Mouse (Mus musculus) naive thymus-derived CD4-positive, alpha-beta T cell, adult 2 months (primary cell): ENCODE data around the gene Hist1h2ae.
A peak's percentile ranks its signal among the peaks of the same experiment; 100 is the strongest.
"Not testable (repeated sequence)": the region's sequence is repeated elsewhere in the genome, so short reads cannot be mapped to it uniquely, and the experiment has no call there.

Source experiments
- DNase-seq: peaks from one replicate; pipeline ENCODE4 v3.0.0-alpha.2; 2011; ENCODE audit warnings: low read depth

Hist1h2ae gene

DNA sequence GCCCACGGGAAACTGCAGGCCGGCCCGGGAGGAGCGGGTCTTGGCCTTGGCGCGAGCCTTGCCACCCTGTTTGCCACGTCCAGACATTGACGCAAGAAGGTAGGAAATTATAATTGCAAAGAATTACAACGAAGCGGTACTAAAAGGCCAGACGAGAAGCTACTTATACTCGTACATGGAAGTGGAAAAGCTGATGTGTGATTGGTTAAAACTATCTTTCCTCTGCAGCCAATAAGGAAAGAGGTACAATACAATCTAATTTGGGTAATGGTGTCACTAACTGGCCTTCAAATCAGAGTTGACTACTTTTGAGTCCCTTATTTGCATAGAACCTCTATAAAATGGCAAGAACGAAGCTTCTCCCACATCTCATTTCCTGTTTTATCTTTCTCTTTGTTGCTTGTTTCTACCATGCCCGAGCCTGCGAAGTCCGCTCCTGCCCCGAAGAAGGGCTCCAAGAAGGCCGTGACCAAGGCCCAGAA lies at the start of gene Hist1h2ae, which contains the start of gene Hist1h2bg:
TSS of gene Hist1h2ae (minus strand) at position 199 of the 482 bp plus-strand sequence.
TSS of gene Hist1h2bg (plus strand) at position 375 of the 482 bp plus-strand sequence.
- peak; percentile 91 for DNase-seq

DNA sequence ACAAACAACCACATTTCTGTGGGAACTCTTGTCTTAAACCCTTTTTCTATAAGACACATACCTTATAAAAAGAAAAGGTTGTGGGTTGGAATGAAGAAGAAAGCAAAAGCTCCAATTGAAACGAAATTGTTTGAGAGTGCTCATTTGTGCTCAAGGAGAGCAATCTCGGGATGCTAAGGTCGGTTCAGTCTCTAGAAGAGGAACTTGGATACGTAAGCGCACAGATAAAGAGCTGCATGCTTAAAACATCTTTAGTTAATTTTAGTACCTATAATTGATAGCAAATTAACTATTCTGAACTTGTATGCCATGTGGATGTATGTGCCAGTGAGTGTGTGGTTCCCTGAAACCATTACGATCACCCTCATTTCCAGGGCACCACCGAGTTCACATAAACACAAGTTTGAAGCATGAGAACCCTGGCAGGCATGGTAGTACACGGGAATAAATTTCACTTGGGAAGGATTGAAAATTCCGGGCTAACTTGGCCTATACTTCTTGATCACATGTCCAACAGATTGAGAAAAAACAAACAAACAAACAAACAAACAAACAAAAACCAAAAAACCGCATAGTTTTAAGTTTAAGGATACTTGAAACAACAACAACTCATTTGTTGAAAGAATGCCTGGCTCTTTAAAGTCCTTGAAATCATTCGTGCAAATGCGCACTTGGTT lies 49.2 kb upstream of the Hist1h2ae start:
- DNase-seq: no peak

DNA sequence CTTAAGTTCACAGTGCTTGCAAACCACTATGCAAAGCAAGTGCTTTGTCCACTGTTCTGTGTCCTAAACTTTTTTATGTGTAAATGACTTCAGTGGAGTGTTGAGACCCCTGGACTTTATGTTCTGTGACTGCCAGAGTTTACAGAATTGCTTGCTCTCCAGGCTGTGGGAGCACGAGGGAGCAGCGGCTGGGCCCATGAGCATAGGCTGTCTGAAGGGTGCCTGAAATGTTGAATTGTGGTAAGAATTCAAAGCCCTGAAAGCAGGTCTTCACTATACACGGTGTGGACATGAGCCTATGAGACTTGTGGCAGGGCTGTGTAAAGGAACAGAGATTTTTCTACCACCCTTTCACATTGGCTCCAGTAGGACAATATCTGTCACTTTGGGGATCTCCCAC lies 40.6 kb upstream of the Hist1h2ae start:
- DNase-seq: no peak

DNA sequence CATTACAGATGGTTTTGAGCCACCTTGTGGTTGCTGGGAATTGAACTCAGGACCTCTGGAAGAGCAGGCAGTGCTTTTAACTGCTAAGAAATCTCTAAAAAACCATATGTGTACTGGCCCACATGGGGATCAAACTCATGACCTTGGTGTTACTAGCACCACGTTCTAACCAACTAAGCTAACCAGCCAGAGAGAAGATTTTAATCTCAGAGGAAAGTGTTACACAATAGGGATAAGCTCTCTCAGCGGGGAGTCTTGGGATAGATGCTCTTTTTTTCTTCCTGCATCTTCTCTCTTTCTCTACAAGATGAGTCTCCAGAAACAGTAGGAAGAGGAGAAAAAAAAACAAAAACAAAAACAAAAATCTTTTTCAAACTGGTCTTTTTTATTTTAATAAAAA lies 39.4 kb upstream of the Hist1h2ae start:
- no peak for DNase-seq

DNA sequence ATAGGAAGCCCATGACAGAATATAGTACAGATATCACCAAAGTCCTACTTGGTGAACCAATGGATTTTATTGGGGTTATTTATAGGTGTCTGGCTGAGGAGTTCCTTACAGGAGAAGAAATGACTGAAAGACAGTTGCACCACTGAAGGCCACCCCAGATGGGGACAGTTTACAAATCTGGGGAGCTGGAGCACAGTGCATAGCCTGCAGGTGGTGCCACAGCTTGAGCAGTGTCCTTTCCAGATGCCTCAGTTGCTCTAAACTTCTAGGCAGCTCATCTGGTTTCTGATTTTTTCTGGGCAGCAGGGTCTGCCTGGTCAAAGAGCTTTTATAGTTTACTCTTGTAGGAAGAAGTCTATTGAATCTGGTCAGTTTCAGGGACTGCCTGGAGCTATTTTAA lies 38.8 kb upstream of the Hist1h2ae start:
- DNase-seq: no peak

DNA sequence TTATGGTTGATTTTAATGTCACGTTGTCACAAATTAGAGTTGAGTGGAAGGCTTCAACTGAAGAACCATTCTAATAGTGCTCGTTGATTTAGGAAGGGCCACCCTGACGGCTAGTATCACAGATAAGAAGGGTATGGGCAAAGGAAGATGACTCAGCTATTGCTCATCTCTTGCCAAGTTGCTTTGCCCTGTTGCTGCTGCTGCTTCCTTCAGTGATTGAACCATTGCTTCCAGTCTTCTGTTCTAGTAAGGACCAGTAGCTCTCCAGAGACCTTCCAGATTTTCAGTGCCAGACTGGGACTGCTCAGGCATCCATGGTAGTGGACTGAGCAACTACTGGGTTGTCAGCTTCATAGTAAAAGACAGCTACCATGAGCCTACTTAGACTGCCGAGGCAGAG lies 38.2 kb upstream of the Hist1h2ae start:
- DNase-seq: no peak

DNA sequence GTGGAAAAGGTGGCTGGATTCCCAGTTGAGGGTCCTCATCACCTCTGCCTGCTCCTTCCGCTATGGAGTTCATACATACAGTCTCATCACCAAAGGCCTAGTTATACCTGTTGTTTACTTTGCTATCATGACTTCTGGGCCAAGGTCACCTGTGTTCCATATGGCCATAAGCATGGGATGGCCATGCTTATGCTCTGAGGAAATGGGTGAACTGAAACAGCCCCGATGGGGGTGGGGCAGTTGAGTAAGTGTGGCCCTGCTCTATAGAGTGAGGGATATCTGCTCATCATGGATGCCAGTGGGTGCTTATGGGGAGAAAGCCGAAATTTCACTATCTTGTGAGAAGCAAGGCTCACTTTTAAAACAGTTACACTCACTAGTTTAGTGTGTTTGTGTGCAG lies 34.0 kb upstream of the Hist1h2ae start:
- DNase-seq: no peak

DNA sequence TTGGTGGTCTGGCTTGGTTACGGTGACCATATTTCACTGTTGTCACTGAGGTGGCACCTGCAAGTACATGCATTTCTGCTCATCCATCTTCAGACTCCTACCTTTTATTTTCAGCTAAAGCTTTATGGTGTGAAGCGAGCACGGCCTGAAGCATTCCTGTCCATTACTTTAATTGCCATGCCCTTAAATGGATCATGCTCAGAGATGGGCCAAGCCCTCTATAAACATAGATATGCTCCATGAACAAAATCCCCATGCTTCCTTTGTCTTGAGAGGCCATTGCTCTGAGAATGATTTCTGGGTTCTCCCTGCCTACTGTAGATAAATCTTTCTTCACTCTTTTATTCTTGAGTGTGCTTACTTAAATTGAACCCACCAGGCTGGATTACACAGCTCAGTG lies 33.4 kb upstream of the Hist1h2ae start:
- no peak for DNase-seq

DNA sequence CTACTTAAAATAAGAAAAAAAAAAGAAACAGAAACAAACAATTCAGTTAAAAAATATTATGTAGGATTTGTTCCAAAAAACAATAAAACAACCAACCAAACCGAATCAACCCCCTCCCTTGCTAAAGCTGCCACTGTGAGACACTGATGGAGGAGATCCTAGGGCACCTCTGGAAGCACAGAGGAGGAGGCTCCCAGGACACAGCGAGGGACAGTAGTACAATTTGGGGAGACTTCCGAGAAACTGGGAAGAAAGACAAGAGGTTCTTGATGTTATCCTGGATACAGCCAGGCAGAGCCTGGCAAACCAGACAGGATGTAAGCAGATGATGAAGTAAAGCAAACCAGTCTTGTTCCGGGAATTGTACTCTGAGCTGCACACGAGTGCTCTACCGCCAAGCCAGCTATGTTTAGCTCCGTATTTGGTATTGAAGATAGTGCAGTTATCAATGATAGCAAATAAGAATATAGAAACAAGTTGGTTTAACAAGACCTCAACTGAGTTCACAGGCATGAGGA lies 32.2 kb upstream of the Hist1h2ae start:
- no peak for DNase-seq

DNA sequence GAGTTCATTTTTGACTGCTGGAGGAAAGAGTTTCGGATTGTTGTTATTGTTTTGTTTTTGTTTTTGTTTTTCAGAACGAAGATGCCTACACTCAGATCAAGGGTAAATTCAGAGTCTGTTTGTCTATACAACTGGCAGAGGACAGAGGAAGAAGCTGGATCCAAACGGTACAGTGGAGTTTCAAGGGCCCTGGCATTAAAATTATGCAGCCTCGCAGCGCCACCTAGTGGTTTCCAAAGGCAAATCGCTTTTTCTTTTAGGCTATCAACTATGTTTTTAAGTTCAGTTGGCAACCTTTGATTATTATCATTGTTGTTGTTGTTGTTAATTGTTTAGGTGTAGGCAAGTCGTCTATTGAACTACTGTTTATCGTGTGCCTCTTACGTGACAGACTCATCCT lies 26.9 kb upstream of the Hist1h2ae start:
- peak; percentile 91 for DNase-seq

DNA sequence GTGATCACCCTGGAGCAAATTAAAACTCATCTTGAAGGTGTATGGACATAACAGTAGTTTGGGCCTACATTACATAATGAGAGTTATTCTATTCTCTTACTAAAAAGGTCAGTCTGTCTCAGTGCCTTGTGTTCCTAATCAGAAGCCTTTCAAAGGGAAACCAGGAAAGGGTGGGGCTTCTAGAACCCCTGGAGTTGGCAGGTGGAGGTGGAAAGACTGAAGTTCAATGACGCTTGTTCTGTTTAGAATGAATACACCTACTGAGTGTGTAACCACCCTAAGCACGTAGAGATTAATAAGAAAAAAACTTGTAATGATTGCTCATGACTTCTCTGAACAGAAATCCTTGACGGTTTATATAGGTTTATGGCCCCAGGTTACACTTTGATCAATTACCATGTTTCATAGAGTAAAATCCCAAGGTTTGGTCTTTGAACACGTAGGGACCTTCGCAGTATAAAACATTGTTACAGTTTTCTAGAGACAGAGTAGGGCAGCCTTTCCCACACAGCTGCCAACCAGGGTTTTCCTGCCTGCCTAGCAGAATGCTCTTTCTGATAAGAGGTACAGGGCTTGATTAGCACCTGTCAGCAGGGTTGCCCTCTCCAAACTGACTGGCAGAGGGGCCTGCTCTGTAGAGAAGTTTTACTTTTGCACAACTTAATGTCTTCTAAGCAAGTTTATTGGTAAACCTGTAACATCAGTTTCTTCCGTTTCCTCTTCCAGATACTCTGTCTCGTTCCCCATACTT lies 24.8 kb upstream of the Hist1h2ae start:
- no peak for DNase-seq

DNA sequence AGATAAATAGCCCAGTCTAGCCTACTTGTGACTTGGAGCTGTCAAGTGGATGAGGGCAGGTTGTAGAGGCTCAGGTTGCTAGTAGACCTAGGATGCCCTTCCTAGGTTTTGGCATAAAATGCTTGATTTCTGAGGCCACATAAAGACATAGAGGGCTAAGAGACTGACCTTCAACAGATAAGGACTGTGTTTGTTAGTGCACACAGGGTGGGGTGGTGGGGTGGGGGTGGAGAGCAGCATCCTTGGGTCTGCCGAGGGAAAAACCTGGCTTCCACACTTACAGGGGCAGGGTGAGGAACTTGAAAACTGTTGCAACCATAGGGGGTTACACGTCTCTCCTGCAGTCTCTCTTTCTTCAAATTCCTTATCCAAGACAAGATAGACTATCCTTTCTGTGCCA lies 24.2 kb upstream of the Hist1h2ae start:
- no peak for DNase-seq

DNA sequence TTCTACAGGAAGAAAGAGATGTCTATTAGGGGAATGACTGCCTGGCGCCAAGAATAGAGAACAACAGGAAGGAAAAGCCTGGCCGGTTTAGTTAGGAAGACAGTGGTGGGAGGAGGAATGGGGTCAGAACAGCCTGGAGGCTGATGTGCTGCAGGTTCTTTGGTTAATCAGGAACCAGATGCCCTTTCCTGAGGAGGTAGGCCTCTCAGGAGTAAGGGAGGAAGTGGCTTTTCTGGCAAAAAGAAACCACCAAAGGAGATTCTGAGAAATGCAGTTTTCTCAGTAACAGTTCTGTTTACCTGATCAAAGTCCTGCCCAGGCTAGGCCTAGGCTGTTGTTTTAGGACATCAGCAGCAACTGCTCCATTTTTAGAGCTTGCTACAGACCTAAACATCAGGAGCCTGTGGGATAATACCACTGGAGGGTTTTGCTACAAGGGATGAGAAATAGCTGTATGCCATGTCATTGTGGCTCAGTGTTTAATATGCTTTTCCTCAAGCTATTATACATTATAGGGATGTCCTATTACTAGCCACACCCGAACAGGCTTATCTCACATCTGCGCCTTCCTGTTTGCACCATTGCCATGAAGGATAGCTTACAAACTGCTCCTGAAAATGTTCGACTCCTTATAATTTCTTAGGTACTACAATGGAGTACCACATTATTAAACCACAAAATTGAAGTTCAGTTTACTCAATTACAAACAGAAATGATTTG lies 22.2 kb upstream of the Hist1h2ae start:
- peak; percentile 32 for DNase-seq

DNA sequence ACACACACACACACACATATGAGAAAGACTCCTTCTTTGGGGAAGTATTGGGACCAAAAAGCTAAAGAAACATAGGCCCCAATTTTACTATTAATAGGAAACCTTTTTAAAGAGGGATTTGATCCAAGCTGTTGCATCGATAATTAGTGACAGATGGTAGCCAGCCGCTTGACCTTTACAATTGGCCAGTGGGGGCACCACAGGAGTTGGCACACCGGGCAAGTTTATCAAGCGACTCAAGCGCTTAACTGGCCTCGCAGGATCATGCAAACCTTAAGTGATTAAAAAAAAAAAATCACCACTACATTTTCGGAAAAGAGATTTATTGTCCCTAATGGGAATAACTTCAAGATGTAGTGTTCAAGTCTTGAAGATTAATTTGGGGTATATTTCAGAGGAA lies 21.6 kb upstream of the Hist1h2ae start:
- DNase-seq: no peak

DNA sequence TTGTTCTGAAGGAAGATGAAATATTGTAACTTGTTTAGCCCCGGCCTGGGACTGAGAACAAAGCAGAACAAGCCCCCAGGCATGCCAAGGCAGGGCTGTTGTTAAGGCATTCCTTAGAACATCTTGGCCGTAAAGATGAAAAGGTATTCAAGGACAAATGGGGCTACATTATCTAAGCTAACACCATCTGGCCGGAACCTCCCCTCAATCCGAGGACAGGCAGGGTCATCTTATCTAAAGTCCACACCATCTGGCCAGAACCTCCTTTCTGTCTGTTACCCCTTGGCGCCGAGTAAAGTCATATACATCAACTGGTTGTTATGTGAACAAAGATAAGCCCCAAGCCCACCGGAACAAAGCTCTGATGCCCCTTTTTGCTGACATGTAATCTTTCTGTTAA lies 20.9 kb upstream of the Hist1h2ae start:
- not testable (repeated sequence) for DNase-seq

DNA sequence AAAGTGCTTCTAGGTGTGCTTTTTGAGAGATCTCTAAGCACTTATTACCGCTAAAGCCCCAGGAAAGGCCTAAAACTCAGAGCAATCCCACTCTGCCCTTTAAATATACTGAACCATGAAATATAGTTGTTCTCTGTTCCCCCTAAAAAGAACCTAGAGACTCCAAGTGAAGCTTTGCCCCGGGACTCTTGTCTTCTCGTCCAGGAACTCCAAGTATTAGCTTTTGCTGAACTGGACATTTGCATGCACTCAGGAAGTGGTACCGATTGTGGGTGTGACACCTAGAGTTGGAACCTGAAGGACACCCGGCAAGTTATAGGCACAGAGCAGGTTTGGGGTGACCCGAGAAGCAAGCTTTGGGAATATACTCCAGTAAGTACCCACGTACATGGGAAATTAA lies 20.2 kb upstream of the Hist1h2ae start:
- no peak for DNase-seq

DNA sequence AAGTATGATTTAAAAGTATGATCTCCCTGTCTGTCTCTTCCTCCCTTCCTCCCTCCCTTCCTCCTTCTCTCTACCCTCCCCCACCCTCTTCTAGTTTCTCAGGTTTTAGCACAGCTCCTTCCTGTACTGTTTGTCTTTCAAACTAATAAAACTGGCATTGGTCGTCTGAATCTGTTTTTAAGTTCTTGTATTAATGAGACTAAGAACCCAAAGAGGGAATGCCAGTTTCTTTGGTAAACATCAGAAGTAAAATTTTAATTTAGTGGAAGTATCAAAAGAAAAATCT lies 15.9 kb upstream of the Hist1h2ae start:
- peak; percentile 30 for DNase-seq

DNA sequence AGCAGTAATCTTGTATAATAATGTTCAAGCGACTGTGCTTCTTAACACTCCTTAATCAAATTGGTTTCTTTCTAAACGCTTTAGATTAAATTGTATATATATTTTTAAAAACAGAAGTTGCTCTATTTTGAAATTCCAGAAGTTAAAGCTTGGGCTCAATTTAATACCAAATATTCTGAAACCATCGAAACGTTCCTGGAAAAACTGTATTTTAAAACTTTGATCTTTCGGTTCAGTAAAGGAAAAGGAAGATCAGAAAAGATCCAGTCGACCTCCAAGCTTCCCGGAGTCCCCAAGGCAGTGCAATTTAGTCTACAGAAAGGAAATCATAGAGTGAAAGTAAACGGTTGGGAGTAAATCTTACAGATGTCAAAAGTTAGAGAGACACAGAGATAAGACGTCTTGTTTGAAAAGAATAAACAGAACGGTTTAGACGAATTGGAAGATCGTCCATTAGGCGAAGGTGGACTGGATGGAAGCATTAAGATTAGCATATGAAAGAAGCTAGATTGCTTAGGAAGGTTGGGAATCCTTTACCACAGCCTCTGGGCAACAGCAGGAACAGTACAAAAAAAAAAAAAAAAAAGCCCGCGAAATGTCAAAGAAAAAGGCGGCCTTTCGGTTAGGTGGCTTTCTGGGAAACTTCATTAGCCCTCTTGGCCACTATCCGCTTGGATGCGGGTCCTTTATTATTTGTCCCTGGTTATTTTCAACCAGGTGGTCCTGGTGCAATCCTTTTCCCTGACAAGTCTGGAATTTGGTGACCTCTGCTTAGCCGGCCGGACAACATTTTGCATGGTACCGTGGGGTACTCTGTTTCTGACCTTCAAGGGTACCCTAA lies 15.3 kb upstream of the Hist1h2ae start:
- peak; percentile 64 for DNase-seq

DNA sequence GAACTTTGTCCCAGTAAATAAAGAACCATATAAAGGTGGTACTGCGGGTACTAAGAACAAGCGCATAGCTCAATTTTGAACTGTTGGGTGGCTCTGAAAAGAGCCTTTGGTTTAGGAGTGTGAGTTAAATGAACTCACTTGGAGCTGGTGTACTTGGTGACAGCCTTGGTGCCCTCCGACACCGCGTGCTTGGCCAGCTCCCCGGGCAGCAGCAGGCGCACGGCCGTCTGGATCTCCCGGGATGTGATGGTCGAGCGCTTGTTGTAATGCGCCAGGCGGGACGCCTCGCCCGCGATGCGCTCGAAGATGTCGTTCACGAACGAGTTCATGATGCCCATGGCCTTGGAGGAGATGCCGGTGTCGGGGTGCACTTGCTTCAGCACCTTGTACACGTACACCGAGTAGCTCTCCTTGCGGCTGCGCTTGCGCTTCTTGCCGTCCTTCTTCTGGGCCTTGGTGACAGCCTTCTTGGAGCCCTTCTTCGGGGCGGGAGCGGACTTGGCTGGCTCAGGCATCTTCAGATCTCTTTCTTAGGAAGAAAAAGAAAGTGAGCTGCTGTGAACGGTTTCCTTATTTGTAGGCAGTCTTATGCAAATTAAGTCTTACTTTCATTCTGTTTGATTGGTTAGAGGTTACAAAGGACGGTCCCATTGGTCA lies 14.6 kb upstream of the Hist1h2ae start:
- DNase-seq: peak; percentile 92

DNA sequence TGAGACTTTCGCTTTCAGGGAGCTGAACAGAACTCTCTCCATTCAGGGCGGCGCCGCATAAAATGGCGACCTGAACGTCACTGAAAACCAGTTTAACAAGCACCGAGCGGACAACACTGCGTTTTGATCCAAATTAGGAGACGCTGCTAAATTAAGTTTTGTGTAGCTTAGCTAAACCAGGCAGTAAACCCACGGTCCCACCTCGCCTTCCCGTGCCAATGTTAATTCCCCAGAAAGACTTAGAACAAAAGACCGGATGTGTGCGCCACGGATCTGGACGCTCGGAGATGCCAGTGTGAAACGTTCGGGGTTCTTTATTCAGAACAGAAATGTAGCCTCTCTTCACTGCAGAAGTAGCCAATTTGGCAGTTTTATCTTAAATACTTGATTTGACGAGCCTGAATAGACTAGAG lies 14.0 kb upstream of the Hist1h2ae start:
- DNase-seq: peak; percentile 87

DNA sequence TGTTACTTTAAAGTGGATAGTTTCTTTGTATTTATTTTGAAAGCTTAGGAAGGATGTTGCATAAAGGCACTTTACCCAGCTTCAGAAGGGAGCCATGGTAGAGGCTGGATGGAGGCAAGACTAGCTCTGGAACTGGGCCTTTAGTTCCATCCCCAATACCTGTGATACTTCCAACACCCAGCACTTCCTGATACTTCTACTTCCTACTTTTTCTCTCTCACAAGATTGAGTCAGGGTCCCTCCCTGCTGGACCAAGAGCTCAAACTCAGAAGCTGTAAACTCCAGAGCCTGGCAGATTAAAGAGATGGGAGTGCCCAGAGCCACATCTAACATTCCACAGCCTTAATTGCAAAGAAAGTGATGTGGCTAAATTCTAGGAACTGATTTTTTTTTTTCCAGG lies 13.3 kb upstream of the Hist1h2ae start:
- peak; percentile 36 for DNase-seq
